Mouse (Mus musculus): ENCODE measurements at regions not wholly inside any gene's neighbourhood (a gene's known extent, or its start where the extent isn't known, plus 50 kb on each side); places are given as distances from the start of the nearest gene placed in this dataset.

GRCm38 (mm10) chr13:26037699-26038098, 732.3 kb downstream of the Hdgfl1 start:
- DNase-seq = no peak

GRCm38 (mm10) chr13:26026386-26026785, 743.6 kb downstream of the Hdgfl1 start:
- DNase-seq = no peak

GRCm38 (mm10) chr13:26024696-26025095, 745.3 kb downstream of the Hdgfl1 start:
- DNase-seq = no peak

GRCm38 (mm10) chr13:26020491-26020890, 749.5 kb downstream of the Hdgfl1 start:
- DNase-seq = no peak

- no peak for DNase-seq
These were observed 738.8 kb upstream of the Nrsn1 start for GRCm38 (mm10) chr13:26009131-26009530.

- no peak for DNase-seq
These were observed 734.7 kb upstream of the Nrsn1 start for GRCm38 (mm10) chr13:26004768-26005560.

GRCm38 (mm10) chr13:25993526-25993925, 723.2 kb upstream of the Nrsn1 start:
- no peak for DNase-seq

- no peak for DNase-seq
These were observed 718.9 kb upstream of the Nrsn1 start for GRCm38 (mm10) chr13:25989067-25989756.

- no peak for DNase-seq
These were observed 714.2 kb upstream of the Nrsn1 start for GRCm38 (mm10) chr13:25984535-25984934.

GRCm38 (mm10) chr13:25983659-25984058, 713.4 kb upstream of the Nrsn1 start:
- DNase-seq = no peak

GRCm38 (mm10) chr13:25978648-25979047, 708.3 kb upstream of the Nrsn1 start:
- no peak for DNase-seq

- DNase-seq = no peak
These were observed 688.3 kb upstream of the Nrsn1 start for GRCm38 (mm10) chr13:25958592-25958991.

- DNase-seq = no peak
These were observed 687.8 kb upstream of the Nrsn1 start for GRCm38 (mm10) chr13:25958153-25958466.

GRCm38 (mm10) chr13:25957451-25958152, 687.3 kb upstream of the Nrsn1 start:
- DNase-seq = no peak

- DNase-seq = no peak
These were observed 667.3 kb upstream of the Nrsn1 start for GRCm38 (mm10) chr13:25937631-25938030.

GRCm38 (mm10) chr13:25933783-25934182, 663.5 kb upstream of the Nrsn1 start:
- DNase-seq = no peak

- DNase-seq = no peak
These were observed 662.9 kb upstream of the Nrsn1 start for GRCm38 (mm10) chr13:25933246-25933645.

- no peak for DNase-seq
These were observed 662.5 kb upstream of the Nrsn1 start for GRCm38 (mm10) chr13:25932810-25933209.

- DNase-seq = no peak
These were observed 662.1 kb upstream of the Nrsn1 start for GRCm38 (mm10) chr13:25932365-25932764.

- DNase-seq = no peak
These were observed 655.4 kb upstream of the Nrsn1 start for GRCm38 (mm10) chr13:25925685-25926084.

- DNase-seq = no peak
These were observed 629.6 kb upstream of the Nrsn1 start for GRCm38 (mm10) chr13:25899871-25900270.

GRCm38 (mm10) chr13:25893150-25893549, 622.8 kb upstream of the Nrsn1 start:
- no peak for DNase-seq

GRCm38 (mm10) chr13:25882818-25883217, 612.5 kb upstream of the Nrsn1 start:
- DNase-seq = peak; percentile 80

GRCm38 (mm10) chr13:25868923-25869322, 598.6 kb upstream of the Nrsn1 start:
- no peak for DNase-seq

All from heart, adult 11 months (tissue).